Mouse (Mus musculus): ENCODE measurements around the gene Arpc2. TPM values are rescaled to one million over a fixed set of nuclear protein-coding genes. Genes with fewer than 3 reads are reported as not detected.
A peak's percentile ranks its signal among the peaks of the same experiment; 100 is the strongest.

Arpc2 gene
- total and polyA plus RNA-seq, 3 experiments, result 108 to 423 (median 141) TPM

GRCm38 (mm10) chr1:74283686-74284463, 48.0 kb downstream of the Arpc2 start:
- Histone ChIP-seq H3K79me2 (ENCODE audit: control insufficient read depth, insufficient read depth, low read length, poor library complexity) (peaks cover 9% of the 10 kb centered on the region), H3K4me1 (ENCODE audit: control insufficient read depth in 1 of 2, insufficient read depth in 2 of 2, low read length in 2 of 2) (peaks cover 0 to 3% of the 10 kb centered on the region in 2 experiments; a peak in 2 of 4 replicates), H3K9me3 (replicated peaks; ENCODE audit: insufficient read depth, low read length) (no peaks in the 10 kb centered on the region), H3K27me3 (ENCODE audit: control insufficient read depth in 1 of 2, insufficient read depth in 2 of 2, low read length in 2 of 2) (no peaks in the 10 kb centered on the region), H3K36me3 (ENCODE audit: control insufficient read depth in 1 of 2, insufficient read depth in 2 of 2, low read length in 2 of 2) (peaks cover 0 to 2% of the 10 kb centered on the region in 2 experiments; a peak in 1 of 4 replicates), H3K27ac (ENCODE audit: control insufficient read depth, low read depth, low read length) (0 out of 2 replicates have a peak overlapping the region, but pooled peaks have one; percentile 5), H3K4me3 (ENCODE audit: control insufficient read depth in 1 of 2, insufficient read depth in 1 of 2, low read depth in 2 of 2, low read length in 2 of 2) (peak overlapping the region; percentile 66 to 67), H3K9ac (ENCODE audit: control insufficient read depth, low read depth, low read length, poor library complexity, severe bottlenecking) (peak overlapping the region; percentile 72)
- TF ChIP-seq RCOR1 (IDR thresholded peaks at IDR 0.05; ENCODE audit: low read depth, low read length) (no peak), MXI1 (IDR thresholded peaks at IDR 0.05; ENCODE audit: low read depth, low read length) (peak; percentile 52; the same call in 1 of the 2 replicates), MAX (IDR thresholded peaks at IDR 0.05; ENCODE audit: low read length) (no peak), MAZ (IDR thresholded peaks at IDR 0.05; ENCODE audit: low read depth, low read length) (peak; percentile 73), NRF1 (IDR thresholded peaks at IDR 0.05; ENCODE audit: insufficient read depth, low read depth, low read length, poor library complexity, severe bottlenecking) (no peak), POLR2AphosphoS2 (IDR thresholded peaks at IDR 0.05; ENCODE audit: low read length) (no peak), ETS1 (IDR thresholded peaks at IDR 0.05; ENCODE audit: low read depth, low read length) (0 out of 2 replicates have a peak, but pooled peaks have one; percentile 18), CHD2 (IDR thresholded peaks at IDR 0.05; ENCODE audit: low read length) (no peak), HCFC1 (IDR thresholded peaks at IDR 0.05; ENCODE audit: low read depth, low read length) (peak; percentile 56; the same call in 1 of the 2 replicates)
- peak; percentile 83 for DNase-seq (ENCODE audit: low read depth, low spot score)

GRCm38 (mm10) chr1:74284543-74285160, 48.8 kb downstream of the Arpc2 start, which contains the start of the genes Aamp and Pnkd:
Gene Aamp (minus strand): TSS chr1:74284738.
Gene Pnkd (plus strand): TSS chr1:74284930.
- TF ChIP-seq MYC (IDR thresholded peaks at IDR 0.05; ENCODE audit: low read depth, low read length), result peak; percentile 28; the same call in 1 of the 2 replicates
- no peak for TF ChIP-seq RAD21 (IDR thresholded peaks at IDR 0.05; ENCODE audit: low read depth, low read length)
- peak; percentile 84 for TF ChIP-seq ELF1 (IDR thresholded peaks at IDR 0.05; ENCODE audit: low read depth, low read length)
- 0 out of 2 replicates have a peak, but pooled peaks have one; percentile 39 for TF ChIP-seq ZMIZ1 (IDR thresholded peaks at IDR 0.05; ENCODE audit: low read depth, low read length)
- peak; percentile 98 for TF ChIP-seq SIN3A (IDR thresholded peaks at IDR 0.05; ENCODE audit: low read length)
- TF ChIP-seq HCFC1 (IDR thresholded peaks at IDR 0.05; ENCODE audit: low read depth, low read length), result peak; percentile 98
- TF ChIP-seq NELFE (IDR thresholded peaks at IDR 0.05; ENCODE audit: low read depth, low read length), result peak; percentile 60
- TF ChIP-seq RCOR1 (IDR thresholded peaks at IDR 0.05; ENCODE audit: low read depth, low read length), result no peak
- no peak for TF ChIP-seq GATA1 (IDR thresholded peaks at IDR 0.05; ENCODE audit: low read depth, low read length)
- peak; percentile 53; the same call in 1 of the 2 replicates for TF ChIP-seq MAX (IDR thresholded peaks at IDR 0.05; ENCODE audit: low read length)
- 0 out of 6 replicates have a peak, but pooled peaks of 1 of the 3 experiments have one; percentile 4 for TF ChIP-seq CTCF (IDR thresholded peaks at IDR 0.05 in 2 of 3, conservative IDR thresholded peaks at IDR 0.05 in 1 of 3; ENCODE audit: control insufficient read depth in 1 of 3, insufficient read depth in 1 of 3, low read depth in 2 of 3, low read length in 3 of 3, poor library complexity in 1 of 3, severe bottlenecking in 1 of 3)
- 0 out of 2 replicates have a peak, but pooled peaks have one; percentile 8 for TF ChIP-seq USF1 (IDR thresholded peaks at IDR 0.05; ENCODE audit: low read depth, low read length)
- TF ChIP-seq POLR2A (IDR thresholded peaks at IDR 0.05; ENCODE audit: control insufficient read depth in 1 of 2, insufficient read depth in 1 of 2, low read depth in 1 of 2, low read length in 2 of 2, poor library complexity in 1 of 2), result peak; percentile 10 to 81; a peak in 3 of 4 replicates
- TF ChIP-seq MAZ (IDR thresholded peaks at IDR 0.05; ENCODE audit: low read depth, low read length), result peak; percentile 62; the same call in 1 of the 2 replicates
- peak; percentile 98 for TF ChIP-seq KAT2A (conservative IDR thresholded peaks at IDR 0.05; ENCODE audit: low read depth, low read length)
- TF ChIP-seq POLR2AphosphoS2 (IDR thresholded peaks at IDR 0.05; ENCODE audit: low read length), result peak; percentile 50; the same call in 1 of the 2 replicates
- peak; percentile 39; the same call in 1 of the 2 replicates for TF ChIP-seq CHD2 (IDR thresholded peaks at IDR 0.05; ENCODE audit: low read length)
- TF ChIP-seq JUND (IDR thresholded peaks at IDR 0.05; ENCODE audit: low read depth, low read length), result no peak
- TF ChIP-seq NRF1 (IDR thresholded peaks at IDR 0.05; ENCODE audit: insufficient read depth, low read depth, low read length, poor library complexity, severe bottlenecking), result peak; percentile 82
- TF ChIP-seq MXI1 (IDR thresholded peaks at IDR 0.05; ENCODE audit: low read depth, low read length), result peak; percentile 77
- peaks cover 0 to 3% of the 10 kb centered on the region in 2 experiments; a peak in 2 of 4 replicates for H3K4me1 ChIP-seq (ENCODE audit: control insufficient read depth in 1 of 2, insufficient read depth in 2 of 2, low read length in 2 of 2)
- peak within 1 kb of the TSS; percentile 5; the same call in 1 of the 2 replicates for H3K27ac ChIP-seq (ENCODE audit: control insufficient read depth, low read depth, low read length)
- DNase-seq (ENCODE audit: low read depth, low spot score), result peak; percentile 100
- H3K4me3 ChIP-seq (ENCODE audit: control insufficient read depth in 1 of 2, insufficient read depth in 1 of 2, low read depth in 2 of 2, low read length in 2 of 2), result peak within 1 kb of the TSS; percentile 67 to 84
- H3K36me3 ChIP-seq (ENCODE audit: control insufficient read depth in 1 of 2, insufficient read depth in 2 of 2, low read length in 2 of 2), result peaks cover 0 to 2% of the 10 kb centered on the region in 2 experiments; a peak in 1 of 4 replicates
- peak within 1 kb of the TSS; percentile 78 for H3K9ac ChIP-seq (ENCODE audit: control insufficient read depth, low read depth, low read length, poor library complexity, severe bottlenecking)
- H3K79me2 ChIP-seq (ENCODE audit: control insufficient read depth, insufficient read depth, low read length, poor library complexity), result peaks cover 9% of the 10 kb centered on the region
- no peaks in the 10 kb centered on the region for H3K27me3 ChIP-seq (ENCODE audit: control insufficient read depth in 1 of 2, insufficient read depth in 2 of 2, low read length in 2 of 2)
- H3K9me3 ChIP-seq (replicated peaks; ENCODE audit: insufficient read depth, low read length), result no peaks in the 10 kb centered on the region

Data from MEL (cell line).